Mouse (Mus musculus) spleen, adult 2 months (tissue): Measurements from ENCODE around the gene Slc15a3.

Experiments
- CTCF ChIP-seq: fragments of 200-500 bp; IDR thresholded peaks from 2 replicates; pipeline ENCODE4 v1.5.1; 2011; ENCODE audit warnings: mild to moderate bottlenecking, inconsistent platforms; ENCODE audit not compliant: insufficient read depth, insufficient read length, insufficient replicate concordance; ENCODE audit errors: extremely low read depth
- POLR2A ChIP-seq: fragments of 200-500 bp; IDR thresholded peaks from 2 replicates; pipeline ENCODE4 v1.6.1; 2011; ENCODE audit warnings: low read depth, low read length, inconsistent platforms

GRCm38 (mm10) chr19:10880085-10880974 lies 40.8 kb downstream of the Slc15a3 start:
- no peak for TF ChIP-seq POLR2A
- peak; percentile 29; the same call in 1 of the 2 replicates for TF ChIP-seq CTCF
